Mouse (Mus musculus) T-cell, adult 2 months (primary cell): ENCODE data around the gene Tmc5.

ENCODE experiments used
- DNase-seq: peaks from one replicate; pipeline ENCODE4 v3.0.0; 2022; ENCODE audit warnings: low spot score

The Tmc5 gene

DNA sequence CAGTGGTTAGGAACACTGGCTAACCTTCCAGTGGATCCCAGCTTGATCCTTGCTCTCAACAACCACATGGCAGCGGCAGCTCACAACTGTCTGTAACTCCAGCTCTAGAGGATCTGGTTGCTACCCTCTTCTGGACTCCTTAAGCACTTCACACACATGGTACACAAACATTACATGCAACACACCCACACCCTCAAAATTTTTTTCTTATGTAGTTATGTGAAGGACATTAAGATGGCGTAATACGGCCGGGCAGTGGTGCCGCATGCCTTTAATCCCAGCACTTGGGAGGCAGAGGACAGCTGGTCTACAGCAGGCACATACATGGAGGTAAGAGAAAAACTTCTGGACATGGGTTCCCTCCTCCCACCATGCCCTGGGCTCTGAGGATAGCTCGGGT lies 99.0 kb downstream of the Tmc5 start:
- DNase-seq, result no peak

DNA sequence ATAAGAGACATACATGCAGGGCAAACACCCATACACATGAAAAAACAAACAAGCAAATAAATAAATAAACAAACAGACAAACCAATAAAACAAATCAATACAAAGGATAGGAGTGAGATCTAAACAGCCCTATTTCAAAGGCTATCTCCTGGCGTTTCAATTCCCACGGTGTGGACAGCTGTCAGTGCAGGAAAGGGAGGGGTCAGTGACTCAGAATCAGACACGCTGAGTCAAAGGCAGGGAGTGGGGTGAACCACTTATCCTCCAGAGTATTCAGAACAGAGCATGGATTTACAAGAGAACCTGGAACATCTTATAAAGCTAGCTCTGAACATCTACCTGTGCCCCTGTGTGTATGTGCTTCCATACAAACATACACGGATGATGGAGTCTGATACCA lies 100.1 kb downstream of the Tmc5 start:
- no peak for DNase-seq

DNA sequence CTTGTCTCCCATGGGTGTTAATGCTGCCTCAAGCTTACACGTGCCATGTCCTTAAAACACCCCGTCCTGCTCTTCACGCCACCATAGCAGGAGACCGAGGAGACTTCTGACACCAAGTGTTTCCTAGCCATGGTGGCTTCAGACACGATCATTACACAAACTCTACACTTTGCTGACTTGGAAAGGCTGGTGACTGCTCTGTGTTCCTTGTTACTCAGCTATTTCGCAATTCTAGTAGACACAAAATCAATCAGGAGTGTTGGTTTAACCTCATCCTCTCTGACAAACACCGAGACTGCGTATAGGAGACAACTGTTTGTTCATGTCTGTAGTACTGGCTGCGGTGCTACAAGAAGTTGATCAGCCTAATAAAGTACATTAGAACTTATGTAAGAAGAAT lies 101.8 kb downstream of the Tmc5 start:
- no peak for DNase-seq

DNA sequence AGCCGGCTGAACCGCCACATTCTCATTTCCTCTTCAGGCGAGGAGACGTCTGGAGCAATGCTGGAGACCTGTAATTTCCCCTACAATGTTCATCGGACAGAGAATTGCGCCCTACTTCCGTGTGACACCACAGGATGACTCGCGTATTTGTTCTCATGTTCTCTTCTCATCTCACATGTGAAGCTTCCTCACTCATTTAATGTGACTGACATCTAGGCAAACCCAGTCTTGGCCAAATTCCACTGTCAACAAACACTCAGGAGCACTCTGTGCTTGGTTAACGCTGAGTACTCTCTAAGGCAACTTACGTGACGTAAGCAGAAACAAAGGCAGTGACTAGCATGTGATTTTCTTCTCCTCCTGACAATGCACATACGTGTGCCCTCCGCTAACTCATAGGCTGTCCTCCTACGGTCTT lies 106.1 kb downstream of the Tmc5 start:
- no peak for DNase-seq

DNA sequence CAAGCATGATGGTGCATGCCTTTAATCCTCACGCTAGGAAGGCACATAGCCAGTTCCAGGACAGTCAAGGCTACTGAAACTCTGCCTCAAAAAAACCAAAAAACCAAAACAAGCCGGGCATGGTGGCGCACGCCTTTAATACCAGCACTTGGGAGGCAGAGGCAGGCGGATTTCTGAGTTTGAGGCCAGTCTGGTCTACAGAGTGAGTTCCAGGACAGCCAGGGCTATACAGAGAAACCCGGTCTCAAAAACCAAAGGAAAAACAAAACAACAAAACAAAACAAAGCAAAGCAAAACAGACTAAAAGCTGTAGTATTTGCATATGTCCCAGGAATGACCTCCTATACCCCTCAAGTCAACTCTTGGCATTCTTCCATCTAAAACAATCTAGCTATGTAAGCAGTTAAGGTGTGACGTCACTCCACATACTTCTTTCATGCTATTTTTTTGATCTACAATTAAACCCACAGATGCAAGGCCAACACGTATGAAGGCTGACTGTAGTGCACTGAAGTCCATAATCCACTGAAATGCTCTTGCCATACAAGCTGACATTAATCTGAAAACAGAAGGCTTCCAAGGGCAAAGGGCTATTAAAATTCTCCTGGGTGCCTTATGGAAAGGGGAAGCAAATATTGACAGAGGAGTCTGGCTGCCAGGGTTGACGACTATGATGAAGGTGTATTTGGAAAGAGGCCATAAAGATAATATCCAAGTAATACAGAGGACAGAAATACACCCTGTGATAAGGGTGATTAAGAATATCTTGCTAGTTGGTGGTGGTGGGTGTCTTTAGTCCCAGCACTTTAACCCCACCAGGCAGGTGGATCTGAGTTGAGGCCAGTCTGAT lies 107.1 kb downstream of the Tmc5 start:
- peak; percentile 6 for DNase-seq

DNA sequence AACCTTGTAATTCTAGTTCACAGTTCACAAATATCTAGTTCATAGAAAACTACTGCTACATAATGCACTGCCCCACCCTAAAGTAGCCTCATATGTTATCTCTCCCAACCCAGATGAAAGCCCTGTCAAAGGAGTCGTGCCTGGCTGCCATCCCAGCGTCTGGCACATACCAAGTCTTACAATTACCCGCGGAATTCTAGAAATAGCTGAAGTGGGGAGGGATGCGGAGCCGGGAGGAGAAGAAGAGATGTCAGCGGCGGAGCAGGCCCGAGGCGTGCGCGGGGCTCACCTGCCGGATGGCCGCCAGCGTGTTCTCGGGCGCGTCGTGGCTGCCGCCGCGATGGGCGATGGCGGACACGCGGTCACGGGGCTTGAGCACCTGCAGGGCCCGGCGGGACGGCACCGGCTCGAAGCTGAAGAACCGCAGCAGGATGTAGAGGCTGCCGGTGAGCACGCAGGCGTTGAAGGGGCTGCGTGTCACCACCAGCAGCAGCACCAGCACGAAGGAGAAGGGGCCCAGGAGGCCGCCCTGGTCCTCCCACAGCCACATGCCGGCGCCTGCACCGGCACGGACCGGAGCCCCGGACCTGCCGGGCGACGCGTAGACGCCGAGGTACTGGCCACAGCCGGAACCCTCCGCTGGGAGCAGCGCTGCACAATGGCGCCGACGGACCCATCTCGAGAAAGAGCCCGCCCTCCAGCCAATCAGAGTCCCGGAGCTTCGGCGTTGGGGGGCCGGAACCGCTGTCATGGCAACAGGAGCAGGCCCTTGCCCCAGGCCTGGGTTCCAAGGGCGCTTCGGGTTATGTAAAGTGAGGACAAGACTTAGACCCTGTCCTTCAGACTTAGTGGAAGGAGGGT lies 108.2 kb downstream of the Tmc5 start, which contains the start of gene Gde1:
Gde1 (minus strand) TSS at position 678 of the 861 bp plus-strand sequence.
- peak; percentile 86 for DNase-seq

DNA sequence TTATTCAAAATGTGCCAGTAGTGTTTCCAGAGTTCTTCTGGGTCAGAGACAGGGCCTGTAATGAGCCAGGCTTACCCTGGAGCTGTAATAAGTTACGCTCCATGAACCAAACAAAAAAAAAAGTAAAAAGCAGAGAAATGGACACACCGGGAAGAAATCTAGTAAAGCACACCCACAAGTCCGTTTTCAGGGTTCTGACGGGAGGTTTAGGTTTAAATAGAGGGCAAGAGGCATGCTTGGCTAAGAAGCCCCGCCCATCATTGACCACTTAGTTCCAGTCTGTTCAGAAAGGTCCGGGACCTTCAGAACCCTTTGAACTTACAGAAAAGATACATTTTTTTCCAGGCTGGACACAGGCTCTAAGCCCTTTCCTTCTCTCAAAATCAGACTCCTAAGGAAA lies 109.0 kb downstream of the Tmc5 start:
- DNase-seq, result no peak

DNA sequence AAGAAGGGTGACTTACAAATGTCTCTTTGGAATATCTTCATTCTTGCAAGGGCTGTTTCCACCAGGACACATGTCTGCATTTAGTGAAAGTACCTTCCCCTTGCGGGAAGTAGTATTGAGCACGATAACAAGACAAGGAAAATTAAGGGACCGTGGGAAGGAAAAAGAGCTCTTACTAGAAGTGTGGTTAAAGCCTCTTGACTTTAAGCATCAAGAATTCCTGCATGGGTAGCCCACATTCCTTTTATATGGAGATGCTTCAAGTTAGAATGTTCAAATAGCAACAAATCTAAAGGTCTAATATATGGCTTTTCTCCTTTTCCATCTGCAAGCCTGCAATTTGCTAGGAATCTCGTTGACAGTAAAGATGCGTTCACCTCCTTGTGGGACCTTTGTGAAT lies 109.4 kb downstream of the Tmc5 start:
- no peak for DNase-seq

DNA sequence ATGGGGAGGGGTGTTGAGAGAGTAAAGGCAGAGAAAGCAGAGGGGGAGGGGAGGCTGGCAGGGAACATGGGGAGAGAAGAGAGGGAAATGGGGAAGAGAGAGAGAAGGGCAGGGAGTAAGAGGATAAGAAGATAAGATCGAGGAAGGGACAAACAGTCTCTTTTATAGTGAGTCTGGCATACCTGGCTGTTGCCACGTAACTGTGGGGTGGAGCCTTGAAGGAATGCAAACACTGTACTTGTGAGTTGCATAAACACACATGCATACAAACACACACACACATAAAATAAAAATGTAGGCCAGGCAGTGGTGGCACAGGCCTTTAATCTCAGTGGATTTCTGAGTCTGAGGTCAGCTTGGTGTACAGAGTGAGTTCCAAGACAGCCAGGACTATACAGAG lies 110.1 kb downstream of the Tmc5 start:
- no peak for DNase-seq

DNA sequence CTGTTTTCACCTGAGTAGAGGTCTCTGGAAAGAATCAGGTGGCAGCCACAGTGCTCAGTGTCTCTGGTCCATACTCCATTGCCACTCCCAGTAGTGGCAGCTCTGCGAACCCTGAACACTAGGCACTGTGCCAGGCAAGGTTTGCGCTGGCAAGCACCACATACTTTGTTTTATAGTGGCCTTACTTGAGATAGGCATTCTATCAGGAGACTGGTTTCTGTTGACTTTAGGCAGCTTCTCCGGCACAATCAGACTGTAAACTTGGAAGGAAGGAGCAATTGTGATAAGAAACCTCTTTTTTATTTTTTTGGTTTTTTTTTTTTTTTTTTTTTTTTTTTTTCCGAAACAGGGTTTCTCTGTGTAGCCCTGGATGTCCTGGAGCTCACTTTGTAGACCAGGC lies 110.9 kb downstream of the Tmc5 start:
- no peak for DNase-seq

DNA sequence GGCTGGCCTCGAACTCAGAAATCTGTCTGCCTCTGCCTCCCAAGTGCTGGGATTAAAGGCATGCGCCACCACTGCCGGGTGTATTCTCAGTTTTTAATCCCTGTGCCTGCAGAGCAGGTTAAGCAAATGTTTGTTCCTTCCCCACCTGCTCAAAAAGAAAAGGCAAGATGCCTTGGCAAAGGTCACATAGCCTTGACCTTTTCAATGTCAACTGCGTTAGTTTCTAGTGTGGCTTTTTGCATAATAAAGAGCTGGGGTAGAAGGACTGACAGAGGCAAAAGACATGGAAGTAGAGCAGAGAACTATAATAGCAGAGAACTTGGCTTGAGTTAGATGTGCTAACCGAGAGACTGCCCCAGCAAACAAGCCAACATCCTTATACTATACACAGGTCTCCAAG lies 113.7 kb downstream of the Tmc5 start:
- no peak for DNase-seq

DNA sequence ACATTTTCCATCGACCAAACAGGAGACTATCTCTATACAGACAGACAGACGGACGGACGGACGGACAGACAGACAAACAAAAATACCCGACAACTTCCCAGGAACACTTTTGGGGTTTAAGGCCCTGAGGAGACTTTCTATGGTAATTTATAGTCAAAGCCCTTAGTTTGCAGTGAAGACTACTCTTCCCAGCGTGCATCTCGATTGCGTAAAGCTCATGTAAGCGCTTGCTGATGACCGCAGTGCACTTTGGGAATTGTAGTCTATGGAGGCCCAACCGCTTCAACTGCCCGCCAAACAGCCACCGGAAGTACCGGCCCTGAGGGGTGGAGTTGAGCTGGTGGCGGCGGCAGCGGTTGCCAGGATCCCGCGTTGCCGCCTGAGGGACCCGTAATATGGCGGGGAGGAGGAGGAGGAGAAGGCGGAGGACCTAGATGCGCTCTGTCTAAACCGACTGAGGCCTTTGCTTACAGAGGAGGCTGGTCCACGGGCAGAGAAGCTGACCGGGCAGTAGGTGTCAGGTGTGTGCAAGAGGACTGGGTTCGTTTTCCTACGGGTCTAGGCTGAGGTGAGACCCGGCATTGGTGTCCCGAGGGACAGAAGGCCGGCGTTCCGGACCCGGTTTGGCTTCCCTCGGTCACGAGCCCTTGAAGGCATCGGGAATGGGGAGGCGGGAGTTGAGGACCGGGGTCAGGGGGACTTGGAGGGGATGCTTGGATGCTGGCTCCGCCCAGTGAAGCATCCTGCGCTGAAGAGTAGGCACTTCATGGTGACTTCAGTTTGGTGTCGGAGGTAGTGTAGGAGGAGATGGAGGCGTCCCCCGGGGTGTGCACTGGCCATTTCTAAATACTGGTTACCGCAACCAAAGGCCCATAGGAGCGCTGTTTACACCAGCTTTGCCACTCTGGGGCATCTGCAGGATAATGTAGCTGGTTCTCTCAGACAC lies 115.4 kb downstream of the Tmc5 start, which contains the start of gene Ccp110:
Ccp110 (plus strand) TSS at position 325 of the 946 bp plus-strand sequence.
- DNase-seq, result peak; percentile 94

DNA sequence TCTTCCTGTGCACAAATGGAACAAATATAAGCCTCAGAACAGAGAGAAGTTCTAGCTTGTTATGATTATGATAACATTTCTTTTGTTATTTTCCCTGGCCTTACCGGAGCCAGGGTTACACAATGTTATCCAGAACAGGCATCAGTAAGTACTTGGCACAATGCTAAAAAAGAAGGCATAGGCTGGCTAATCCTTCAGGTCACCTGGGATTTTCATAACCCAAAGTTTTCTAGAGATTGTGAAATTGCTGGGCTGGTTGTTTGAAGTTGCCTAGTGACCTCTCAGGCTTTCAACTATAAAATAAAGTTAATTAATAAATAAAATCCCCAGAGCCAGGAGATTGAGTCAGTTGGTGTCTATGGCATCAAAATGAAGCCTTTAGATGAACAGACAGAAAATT lies 117.8 kb downstream of the Tmc5 start:
- no peak for DNase-seq

DNA sequence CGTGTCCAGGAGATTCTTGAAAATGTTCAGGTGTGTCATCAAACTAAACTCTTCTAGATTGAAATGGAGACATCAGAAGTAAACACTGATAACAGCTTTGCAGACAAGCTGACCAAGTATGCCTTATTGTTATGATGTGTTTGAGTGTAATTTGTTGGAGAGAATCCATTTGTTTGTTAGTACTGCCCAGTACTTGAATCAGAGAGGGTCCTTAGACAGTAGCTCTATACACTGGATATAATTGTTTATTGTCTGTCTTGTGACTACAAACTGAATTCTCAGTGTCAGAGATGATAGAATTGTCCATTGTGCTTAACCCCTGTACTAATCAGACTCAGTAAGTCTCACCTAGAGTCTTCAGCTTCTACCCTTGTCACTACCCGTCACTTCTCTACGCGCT lies 121.0 kb downstream of the Tmc5 start:
- no peak for DNase-seq

DNA sequence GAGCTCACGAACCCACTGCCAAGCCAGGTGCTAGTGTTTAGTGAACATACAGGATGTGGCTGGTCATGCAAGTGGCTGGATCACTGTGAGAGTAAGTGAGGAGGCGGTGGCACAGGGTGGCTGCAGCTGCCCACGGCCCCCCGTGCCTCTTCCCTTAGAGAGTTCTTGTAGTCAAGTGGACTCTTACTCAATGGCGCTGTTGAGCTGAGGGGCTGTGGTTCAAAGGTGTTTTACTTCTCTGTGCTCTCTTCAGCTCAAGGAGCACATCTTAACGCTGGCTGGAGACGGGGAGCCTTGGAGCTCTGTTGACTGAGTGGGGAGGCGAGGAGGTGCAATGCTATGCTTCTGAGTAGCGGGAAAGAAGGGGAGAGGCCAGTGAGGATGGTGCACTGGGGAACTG lies 126.8 kb downstream of the Tmc5 start:
- no peak for DNase-seq
